Mouse (Mus musculus): Measurements from ENCODE around the gene Enam.
"Not testable (repeated sequence)": the region's sequence is repeated elsewhere in the genome, so short reads cannot be mapped to it uniquely, and the experiment has no call there.

Enam gene

DNA sequence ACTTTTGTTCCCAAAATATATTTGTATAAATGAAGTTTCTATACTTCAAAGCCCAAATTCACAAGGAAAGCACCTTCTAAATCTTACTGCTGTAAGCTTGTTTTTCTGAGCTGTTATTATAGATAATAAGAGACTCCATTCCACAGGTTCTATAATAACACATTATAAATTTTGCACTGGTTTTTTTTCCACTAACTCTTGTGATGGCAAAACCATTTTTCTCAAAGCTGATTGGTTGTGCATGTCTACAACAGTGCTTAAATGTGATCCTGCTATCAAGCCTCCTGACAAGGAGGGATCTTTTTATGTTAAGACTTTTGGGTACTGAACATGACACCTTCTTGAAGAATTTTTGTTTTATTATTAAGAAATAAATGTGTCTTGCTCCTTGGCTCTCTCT is at the start of gene Enam:
Gene Enam, plus strand, starts transcription at position 301 of the 400 bp plus-strand sequence.
- in situ Hi-C loops (cut with MboI; ENCODE audit: low sequenced_read_pairs): no loop called here

GRCm38 (mm10) chr5:88455691-88456090 is 32.1 kb upstream of the Enam start, which contains the start of gene Ambn:
Gene Ambn, plus strand, starts transcription at chr5:88455991.
- in situ Hi-C loops (cut with MboI; ENCODE audit: low sequenced_read_pairs): no loop called here

- in situ Hi-C loops (cut with MboI; ENCODE audit: low sequenced_read_pairs): no loop called here
These were observed 20.3 kb upstream of the Enam start for GRCm38 (mm10) chr5:88467471-88467870.

DNA sequence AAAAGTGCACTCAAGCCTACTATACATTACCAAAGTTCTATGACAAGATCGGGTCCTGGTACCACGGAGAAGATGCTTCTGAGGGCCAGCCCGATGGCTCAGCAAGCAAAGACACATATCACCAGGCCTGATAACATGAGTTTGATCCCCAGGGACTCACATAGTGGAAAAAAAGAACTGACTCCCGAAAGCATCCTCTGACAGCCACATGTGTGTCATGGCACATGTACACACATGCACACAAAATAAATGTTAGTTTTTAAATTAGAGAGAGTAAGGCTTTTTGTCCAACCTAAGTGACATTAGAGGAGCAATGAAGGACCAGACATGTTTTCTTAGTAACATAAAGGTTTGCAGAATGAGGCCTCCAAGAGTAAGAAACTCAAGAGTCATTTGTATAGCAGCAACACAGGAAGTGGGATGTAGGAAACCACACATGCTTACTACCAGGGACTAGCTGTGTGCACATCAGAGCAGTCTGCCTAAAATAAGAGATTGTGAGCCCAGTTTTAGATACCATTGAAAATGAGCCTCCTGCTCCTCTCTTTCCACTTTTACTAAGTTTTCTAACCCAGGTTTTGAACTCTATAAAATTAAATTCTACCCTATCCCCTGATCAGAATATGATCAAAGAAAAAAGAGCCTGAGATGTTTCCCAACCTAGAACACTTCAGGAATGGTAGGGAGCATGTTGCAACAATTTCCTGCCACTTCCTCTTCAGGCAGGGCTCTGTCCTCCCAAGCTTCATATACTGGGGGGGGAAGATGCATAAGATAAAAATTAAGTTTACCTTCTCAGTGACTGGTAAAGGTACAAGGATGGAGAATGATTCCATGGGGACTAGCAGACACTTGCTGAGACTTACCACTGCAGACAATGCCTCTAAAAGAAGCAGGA is 18.7 kb upstream of the Enam start:
- in situ Hi-C loops (cut with MboI; ENCODE audit: low sequenced_read_pairs): no loop called here

- in situ Hi-C loops (cut with MboI; ENCODE audit: low sequenced_read_pairs): no loop called here
These were observed 1.2 kb downstream of the Enam start for GRCm38 (mm10) chr5:88489004-88489403.

GRCm38 (mm10) chr5:88491111-88491510 is 3.3 kb downstream of the Enam start:
- in situ Hi-C loops (cut with MboI; ENCODE audit: low sequenced_read_pairs): no loop called here

- in situ Hi-C loops (cut with MboI; ENCODE audit: low sequenced_read_pairs): no loop called here
These were observed 12.0 kb downstream of the Enam start for GRCm38 (mm10) chr5:88499781-88500180.

DNA sequence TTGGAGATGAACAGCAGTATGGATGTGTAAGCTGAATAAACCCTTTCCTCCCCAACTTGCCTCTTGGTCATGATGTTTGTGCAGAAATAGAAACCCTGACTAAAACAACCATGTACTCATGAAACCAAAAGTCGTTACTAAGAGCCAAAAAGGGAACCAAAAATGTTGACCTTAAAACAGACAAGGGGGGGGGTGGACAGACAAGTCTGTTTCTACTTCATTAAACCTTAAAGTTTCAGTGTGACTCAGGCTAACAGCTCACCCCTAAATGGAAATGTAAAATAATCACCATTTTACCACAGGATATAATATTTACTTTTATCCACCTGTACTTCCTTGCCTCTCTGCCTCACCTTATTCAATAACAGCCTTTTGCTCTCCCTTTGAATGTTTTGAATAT is 20.8 kb downstream of the Enam start:
- in situ Hi-C loops (cut with MboI; ENCODE audit: low sequenced_read_pairs): no loop called here

DNA sequence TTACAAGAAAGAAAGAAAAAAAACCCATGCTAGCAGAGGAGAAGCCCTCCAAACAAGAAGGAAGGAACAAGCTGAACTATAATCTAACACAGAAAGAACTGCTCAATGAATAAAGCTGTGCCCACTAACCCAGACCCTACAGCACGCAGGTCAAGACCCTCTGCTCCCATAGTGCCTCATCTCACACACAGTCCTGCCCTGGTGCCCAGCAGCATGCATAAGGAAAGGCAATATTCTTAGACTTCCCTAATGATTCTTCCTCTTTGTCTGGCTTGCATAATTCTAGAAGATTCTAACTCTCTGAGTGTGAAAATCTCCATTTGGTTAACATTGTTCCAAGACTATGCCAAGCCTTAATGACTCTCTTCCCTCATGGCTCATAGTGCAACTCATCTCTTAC is 21.2 kb downstream of the Enam start:
- in situ Hi-C loops (cut with MboI; ENCODE audit: low sequenced_read_pairs): no loop called here

DNA sequence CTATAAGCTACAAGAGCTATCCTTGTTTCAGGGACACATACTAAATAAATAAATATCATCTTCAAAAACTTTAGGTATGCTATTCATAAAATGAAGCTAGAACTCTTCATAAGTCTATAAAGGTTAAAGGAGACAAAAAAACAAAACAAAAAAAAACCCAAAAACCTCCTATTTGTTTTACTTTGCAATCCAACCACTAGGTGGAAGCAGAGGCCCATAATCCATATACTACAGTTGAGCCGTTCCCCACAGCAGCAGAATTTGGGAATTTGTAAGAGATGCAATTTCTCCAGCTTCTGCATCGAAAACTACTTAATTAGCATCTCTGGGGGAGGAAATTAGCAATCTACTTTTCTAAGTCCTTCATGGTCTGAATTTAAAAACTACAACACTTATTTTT is 31.5 kb downstream of the Enam start:
- in situ Hi-C loops (cut with MboI; ENCODE audit: low sequenced_read_pairs): no loop called here

DNA sequence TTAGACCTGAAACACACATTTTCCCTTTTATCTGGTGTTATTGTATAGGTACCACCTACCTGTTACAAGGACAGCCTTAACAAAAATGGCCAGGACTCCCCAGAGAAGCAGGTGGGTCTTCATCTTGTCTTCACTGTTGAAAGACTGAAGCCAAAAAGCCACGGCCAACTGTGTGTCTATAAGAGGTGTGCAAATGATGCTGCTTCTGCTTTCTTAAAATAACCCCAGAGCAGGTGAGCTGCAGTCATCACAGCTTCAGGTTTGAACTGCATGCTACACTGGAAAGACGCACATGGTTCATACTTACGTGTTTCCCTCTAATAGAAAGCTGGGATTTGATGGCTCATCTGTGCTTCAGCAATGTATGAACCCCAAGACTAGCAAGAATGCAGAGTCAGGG is 39.9 kb downstream of the Enam start, which contains the start of gene Jchain:
Gene Jchain, minus strand, starts transcription at position 235 of the 400 bp plus-strand sequence.
- in situ Hi-C loops (cut with MboI; ENCODE audit: low sequenced_read_pairs): no loop called here

DNA sequence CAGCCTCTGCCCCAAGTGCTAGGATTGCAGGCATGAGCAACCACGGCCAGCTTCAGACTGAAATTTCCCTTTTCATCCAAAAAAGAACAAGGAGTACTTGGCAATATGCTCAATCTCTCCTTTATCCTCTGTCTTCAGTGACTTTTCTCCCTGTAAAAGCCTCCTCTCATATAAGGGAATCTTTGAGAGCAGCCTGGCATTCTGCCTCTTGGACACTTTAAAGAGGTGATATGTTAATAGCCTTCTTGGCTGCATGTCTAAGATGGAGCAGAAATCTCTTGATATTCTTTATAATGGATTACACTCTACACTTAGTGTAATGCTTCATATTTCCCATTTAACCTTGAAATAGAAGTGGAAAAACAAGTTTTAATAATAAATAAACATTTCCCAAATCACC is 43.1 kb downstream of the Enam start:
- in situ Hi-C loops (cut with MboI; ENCODE audit: low sequenced_read_pairs): no loop called here

GRCm38 (mm10) chr5:88534697-88535096 is 46.9 kb downstream of the Enam start:
- in situ Hi-C loops (cut with MboI; ENCODE audit: low sequenced_read_pairs): no loop called here

- in situ Hi-C loops (cut with MboI; ENCODE audit: low sequenced_read_pairs): no loop called here
These were observed 53.1 kb downstream of the Enam start for GRCm38 (mm10) chr5:88540845-88541244.

DNA sequence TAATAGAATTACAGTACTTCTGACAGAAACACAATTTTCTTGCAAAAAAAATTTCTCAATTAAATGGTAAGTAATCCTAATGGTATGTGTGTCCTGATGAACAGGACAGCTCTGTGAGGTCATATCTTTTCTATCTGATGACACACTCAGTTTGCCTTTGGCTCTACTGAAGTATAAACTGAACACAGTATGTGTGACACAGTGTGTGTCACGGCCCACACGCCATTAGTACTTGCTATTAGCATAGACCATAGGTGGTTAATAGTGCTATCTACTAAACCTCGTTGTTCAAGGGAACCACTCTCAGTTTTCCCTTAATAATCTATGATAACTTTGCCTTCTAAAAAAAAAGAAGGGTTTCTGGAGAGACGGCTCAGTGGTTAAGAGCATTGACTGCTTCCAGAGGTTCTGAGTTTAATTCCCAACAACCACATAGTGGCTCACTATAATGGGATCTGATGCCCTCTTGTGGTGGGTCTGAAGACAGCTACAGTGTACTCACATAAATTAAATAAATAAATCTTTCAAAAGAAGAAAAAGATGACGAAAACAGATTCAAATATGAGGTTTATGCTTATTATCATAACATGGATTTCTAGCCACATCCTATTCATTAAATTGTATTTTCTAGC is 55.0 kb downstream of the Enam start:
- in situ Hi-C loops (cut with MboI; ENCODE audit: low sequenced_read_pairs): no loop called here

- in situ Hi-C loops (cut with MboI; ENCODE audit: low sequenced_read_pairs): not testable (repeated sequence)
These were observed 56.6 kb downstream of the Enam start for GRCm38 (mm10) chr5:88544411-88544810.

GRCm38 (mm10) chr5:88545536-88545935 is 57.8 kb downstream of the Enam start:
- in situ Hi-C loops (cut with MboI; ENCODE audit: low sequenced_read_pairs): no loop called here

- in situ Hi-C loops (cut with MboI; ENCODE audit: low sequenced_read_pairs): no loop called here
These were observed 65.7 kb downstream of the Enam start for GRCm38 (mm10) chr5:88553271-88554085.

GRCm38 (mm10) chr5:88554086-88554886 is 66.5 kb downstream of the Enam start, which contains the start of gene Utp3:
Gene Utp3, plus strand, starts transcription at chr5:88554462.
- in situ Hi-C loops (cut with MboI; ENCODE audit: low sequenced_read_pairs): no loop called here

Measured in CH12F3 (cell line).